Mouse (Mus musculus) cerebellum, postnatal 25 days (tissue): ENCODE measurements around the gene Hpgds.
A peak's percentile ranks its signal among the peaks of the same experiment; 100 is the strongest.

Source experiments
- DNase-seq, 2 experiments: peaks; one replicate each; pipeline ENCODE4 v3.0.0; 2021; ENCODE audit warnings: mixed read lengths in 2 of 2

The Hpgds gene

DNA sequence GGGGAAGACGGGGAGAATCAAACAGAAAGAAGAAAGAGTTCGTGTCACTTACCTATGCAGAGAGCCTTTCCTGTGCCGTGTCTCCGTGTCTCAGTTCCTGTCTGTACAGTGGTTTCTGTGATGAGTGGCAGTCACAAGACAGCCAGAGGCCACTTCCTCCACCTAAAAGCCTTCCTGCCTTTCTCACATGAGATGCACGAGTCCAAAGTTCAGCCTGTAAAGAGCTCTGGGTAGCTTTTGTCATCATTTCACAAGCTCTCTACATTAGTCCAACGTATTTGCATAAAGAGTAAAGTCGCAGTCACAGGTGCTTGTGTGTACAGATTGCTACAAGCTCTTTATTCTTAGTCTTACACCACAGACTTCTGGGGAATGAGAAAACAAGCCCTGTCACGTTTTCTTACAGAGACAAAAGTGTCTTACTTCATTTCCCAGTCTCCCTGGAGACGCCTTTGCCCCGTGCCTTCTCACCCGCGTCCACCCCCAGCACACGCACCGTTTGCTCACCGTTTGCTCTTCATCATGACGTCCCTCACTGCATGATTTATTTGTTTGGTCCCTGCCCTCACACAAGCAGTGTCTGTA lies at the start of gene Hpgds:
TSS of gene Hpgds (minus strand) at position 288 of the 585 bp plus-strand sequence.
- no peak for DNase-seq

- DNase-seq = no peak
Observed at GRCm38 (mm10) chr6:65164977-65165376, 20.3 kb upstream of the Hpgds start.

DNA sequence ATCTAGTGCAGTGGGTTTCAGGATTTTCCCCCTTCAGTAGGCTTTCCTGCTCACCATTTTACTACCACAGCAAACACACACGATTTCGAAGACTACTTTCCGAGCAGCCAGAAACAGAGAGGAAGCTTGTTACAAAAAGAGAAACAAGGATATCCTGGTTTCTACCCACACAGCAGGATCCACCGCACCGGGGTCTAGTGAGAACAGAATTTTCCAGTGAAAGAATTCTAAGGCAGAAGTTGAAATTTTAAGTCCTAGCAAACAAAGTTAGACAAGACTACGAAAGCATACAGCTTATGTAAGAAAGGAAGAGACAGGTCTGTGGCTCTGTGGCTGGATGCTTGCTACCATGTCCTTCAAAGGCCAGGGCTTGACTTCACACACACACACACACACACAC lies 19.4 kb upstream of the Hpgds start:
- DNase-seq = no peak

GRCm38 (mm10) chr6:65159381-65159942 lies 14.8 kb upstream of the Hpgds start:
- no peak for DNase-seq

DNA sequence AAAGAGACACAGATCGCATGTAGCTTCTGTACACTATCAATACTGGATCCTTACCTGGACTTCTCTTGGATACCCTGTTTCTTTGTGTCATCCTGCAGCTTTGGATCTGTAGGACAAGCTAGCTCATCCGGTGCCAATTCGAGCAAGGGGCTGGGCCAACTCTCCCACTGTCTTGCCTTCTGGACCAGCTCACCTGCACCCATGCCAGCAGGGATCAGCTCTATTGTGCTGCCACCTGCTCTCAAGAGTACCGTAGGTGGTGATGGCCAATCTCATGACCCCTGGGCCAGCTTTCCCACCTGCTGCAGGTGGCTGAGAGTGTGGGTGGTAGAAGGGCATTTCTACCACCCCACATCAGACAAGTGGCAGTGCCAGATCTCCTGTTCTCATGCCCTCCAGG lies 12.3 kb upstream of the Hpgds start:
- DNase-seq = peak; percentile 84 to 86

- no peak for DNase-seq
Observed at GRCm38 (mm10) chr6:65153570-65153969, 8.9 kb upstream of the Hpgds start.

DNA sequence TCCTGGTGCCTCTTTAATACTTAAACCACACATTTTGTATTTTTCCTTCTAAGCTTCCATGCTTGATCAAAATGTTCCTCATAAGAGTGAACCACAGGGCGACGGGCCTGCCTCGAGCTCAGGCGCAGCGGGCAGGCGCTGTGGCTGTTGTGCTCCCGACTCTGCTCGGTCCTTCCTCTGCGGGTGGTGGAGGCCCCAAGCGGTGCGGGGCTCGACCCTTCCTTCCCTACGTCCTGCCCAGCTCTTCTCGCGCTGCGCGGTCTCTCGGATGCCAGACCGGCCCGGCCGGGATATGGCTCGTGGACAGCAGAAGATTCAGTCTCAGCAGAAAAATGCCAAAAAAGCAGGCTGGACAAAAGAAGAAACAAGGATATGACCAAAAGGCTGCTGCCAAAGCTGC lies 6.0 kb upstream of the Hpgds start:
- DNase-seq = peak; percentile 47 to 57

- no peak for DNase-seq
Observed at GRCm38 (mm10) chr6:65146363-65146762, 1.7 kb upstream of the Hpgds start.

- DNase-seq = no peak
Observed at GRCm38 (mm10) chr6:65142316-65142715, 2.4 kb downstream of the Hpgds start.

DNA sequence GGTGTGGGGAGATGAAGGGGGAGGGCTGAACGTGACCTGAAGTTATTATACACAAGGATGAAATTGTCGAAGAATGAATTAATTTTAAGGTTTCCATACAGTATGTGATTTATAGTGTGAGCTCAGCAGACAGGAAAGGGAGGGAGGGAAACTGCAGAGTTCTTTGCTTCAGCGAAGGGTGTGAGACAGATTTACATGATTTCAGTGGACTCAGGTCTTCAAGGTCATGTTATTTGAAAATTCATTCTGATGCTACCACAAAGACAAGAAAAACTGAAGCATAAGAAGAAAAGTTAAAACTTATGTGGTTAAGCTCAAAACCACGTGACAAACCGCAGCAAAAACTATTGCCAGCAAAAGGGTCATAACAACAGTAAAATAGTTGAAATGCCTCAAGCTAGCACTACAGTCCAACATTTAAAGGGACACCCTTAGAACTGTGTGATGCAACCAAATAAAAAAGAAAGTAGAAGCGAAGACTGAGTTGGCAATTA lies 3.9 kb downstream of the Hpgds start:
- no peak for DNase-seq

- DNase-seq = no peak
Observed at GRCm38 (mm10) chr6:65140082-65140749, 4.5 kb downstream of the Hpgds start.

DNA sequence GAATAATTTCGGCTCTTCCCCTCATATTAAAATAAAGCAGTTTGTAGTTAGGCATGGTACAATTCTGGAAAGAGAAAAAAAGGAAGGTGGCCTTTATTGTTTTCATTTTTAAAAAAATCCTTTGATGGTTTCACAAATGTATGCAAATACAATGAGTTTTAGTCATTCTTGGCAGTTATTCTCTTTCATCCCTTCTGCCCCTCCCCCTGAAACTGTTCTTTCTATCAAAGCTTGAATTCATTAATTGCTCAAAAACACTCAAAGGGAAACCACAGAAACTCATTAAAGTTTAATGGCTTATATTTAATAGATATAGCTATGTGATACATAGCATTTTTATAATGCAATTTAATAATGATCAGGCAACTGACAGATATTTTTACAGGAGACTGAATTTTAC lies 6.5 kb downstream of the Hpgds start:
- no peak for DNase-seq

DNA sequence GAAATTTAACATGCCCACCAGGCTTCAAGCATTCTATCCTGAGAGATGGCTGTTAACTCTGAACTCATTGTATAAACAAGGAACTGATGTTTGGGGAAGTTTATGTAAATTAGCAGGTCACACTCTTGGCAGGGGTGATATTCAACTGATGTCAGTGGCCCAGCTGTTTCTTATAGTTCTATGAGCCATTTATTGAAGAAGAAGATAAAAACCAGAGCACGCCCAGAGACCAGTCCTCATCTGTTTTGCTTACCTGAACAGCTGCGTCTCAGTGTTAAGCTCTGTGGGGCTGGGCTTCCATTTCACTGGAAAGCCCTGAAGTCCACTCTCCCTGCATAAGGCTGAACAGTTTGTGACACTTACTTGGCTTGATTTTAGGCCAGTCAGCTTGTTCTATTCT lies 6.9 kb downstream of the Hpgds start:
- no peak for DNase-seq

DNA sequence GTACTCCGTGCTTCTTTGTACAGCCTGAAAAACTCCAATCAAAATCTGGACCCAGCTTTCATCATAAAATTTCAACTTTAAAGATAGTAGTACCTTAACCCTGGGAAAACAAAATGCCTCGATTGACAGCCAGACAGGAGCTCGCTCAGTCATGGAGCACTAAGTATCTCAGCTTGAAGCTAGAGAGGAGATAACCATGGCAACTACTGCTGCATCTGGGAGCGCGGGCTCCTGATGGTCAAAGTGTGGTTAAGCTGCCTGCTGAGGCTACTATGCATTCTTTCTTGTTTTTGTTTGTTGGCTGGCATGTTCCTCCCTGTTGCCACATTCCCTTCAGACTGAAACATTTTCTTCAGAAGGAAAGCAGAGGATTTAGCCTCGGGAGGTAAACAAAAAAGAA lies 12.3 kb downstream of the Hpgds start:
- no peak for DNase-seq

DNA sequence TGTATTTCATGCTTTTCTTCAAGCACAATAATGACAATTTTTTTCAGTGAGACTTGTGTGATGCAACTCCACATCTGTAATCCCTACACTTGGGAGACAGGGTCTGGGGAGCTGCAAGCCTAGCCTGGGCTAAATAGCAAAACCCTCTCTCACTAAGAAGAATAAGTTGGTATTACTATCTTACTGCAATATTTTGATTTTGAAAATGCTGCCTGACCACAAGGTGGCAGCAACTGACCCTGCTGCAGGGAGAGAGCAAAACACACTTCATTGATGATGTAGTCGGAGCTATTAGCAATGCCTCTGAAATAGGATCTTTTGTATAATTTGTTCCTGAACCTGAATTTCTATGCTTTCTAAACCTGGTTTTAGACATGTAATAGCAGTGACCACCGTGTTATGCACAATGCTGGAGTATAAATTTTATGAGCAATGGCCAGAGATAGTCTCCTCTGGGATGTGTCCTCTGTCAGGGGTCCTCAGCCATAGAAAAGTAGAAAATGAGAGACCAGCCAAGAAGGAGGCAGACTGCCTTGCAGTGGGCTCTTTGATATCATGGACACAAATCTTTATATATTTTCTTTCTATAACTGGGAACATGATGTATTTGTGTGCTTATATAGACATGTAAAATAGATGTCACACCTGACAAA lies 18.5 kb downstream of the Hpgds start:
- DNase-seq = peak; percentile 59 to 76

- no peak for DNase-seq
Observed at GRCm38 (mm10) chr6:65117540-65117939, 27.2 kb downstream of the Hpgds start.

GRCm38 (mm10) chr6:65114902-65115301 lies 29.8 kb downstream of the Hpgds start:
- DNase-seq = no peak

- no peak for DNase-seq
Observed at GRCm38 (mm10) chr6:65079139-65079538, 65.6 kb downstream of the Hpgds start.

GRCm38 (mm10) chr6:65075201-65075600 lies 69.5 kb downstream of the Hpgds start:
- peak in 1 of 2 experiments; percentile 33 for DNase-seq
